Mouse (Mus musculus) limb, embryonic 15.5 days (tissue): Measurements from ENCODE around the gene Prkcsh. TPM values are rescaled to one million over a fixed set of nuclear protein-coding genes. Genes with fewer than 3 reads are reported as not detected.

Experiments used
- ATAC-seq: fragments of 200-750 bp; cut with Nextera tagmentation; 2 replicates; pipeline ENCODE4 v1.8.0; 2017; ENCODE audit warnings: low read depth, moderate TSS enrichment; ENCODE audit not compliant: insufficient number of reproducible peaks, low FRiP score, low TSS enrichment
- H3K27ac ChIP-seq: fragments of 300-500 bp; sonication (generic); 2 replicates; pipeline ENCODE4 v1.5.1; 2015; ENCODE audit warnings: moderate library complexity, mild to moderate bottlenecking, inconsistent platforms
- H3K27me3 ChIP-seq: fragments of 300-500 bp; sonication (generic); 2 replicates; pipeline ENCODE4 v1.6.1; 2015; ENCODE audit warnings: inconsistent platforms
- H3K36me3 ChIP-seq: fragments of 300-500 bp; sonication (generic); 2 replicates; pipeline ENCODE4 v1.6.1; 2015; ENCODE audit warnings: inconsistent platforms
- H3K4me1 ChIP-seq: fragments of 300-500 bp; sonication (generic); 2 replicates; pipeline ENCODE4 v1.6.1; 2015; ENCODE audit warnings: inconsistent platforms
- H3K4me2 ChIP-seq: fragments of 300-500 bp; sonication (generic); 2 replicates; pipeline ENCODE4 v1.6.1; 2015; ENCODE audit warnings: mild to moderate bottlenecking, inconsistent platforms
- H3K4me3 ChIP-seq: fragments of 300-500 bp; sonication (generic); 2 replicates; pipeline ENCODE4 v1.5.1; 2015; ENCODE audit warnings: mild to moderate bottlenecking, inconsistent platforms
- H3K9ac ChIP-seq: fragments of 300-500 bp; sonication (generic); 2 replicates; pipeline ENCODE4 v1.6.1; 2015; ENCODE audit warnings: inconsistent platforms
- H3K9me3 ChIP-seq: fragments of 300-500 bp; sonication (generic); 2 replicates; pipeline ENCODE4 v1.6.1; 2016; ENCODE audit warnings: inconsistent platforms
- WGBS: fragments of 180-500 bp; shearing (Covaris S2); methylation state at CpG from one replicate; pipeline ENCODE4 v1.1.7; 2015; 5-methylcytosine and 5-hydroxymethylcytosine counted together
- polyA plus RNA-seq: library from polyadenylated mRNA; unstranded; fragments of >200 nt; fragmentation: Nextera tagmentation; extraction: Ambion mirVana; gene quantifications from 2 replicates; pipeline ENCODE4 v1.2.1, GENCODE M21; 2015

Prkcsh gene
- polyA plus RNA-seq, 1 experiment from 2014 or later, result 117 TPM

GRCm38 (mm10) chr9:21989230-21990110 is 13.1 kb upstream of the Prkcsh start, which contains the start of gene Rgl3:
Gene Rgl3 (minus strand): TSS chr9:21989446.
- Histone ChIP-seq H3K9me3 (no peaks in the 10 kb centered on the region), H3K27ac (no peak within 1 kb of the TSS), H3K4me1 (peaks cover 25% of the 10 kb centered on the region), H3K4me3 (peak within 1 kb of the TSS; percentile 33), H3K4me2 (peak within 1 kb of the TSS; percentile 56), H3K27me3 (peaks cover 81% of the 10 kb centered on the region), H3K9ac (peak within 1 kb of the TSS; percentile 26; the same call in 1 of the 2 replicates), H3K36me3 (no peaks in the 10 kb centered on the region)
- no peak for ATAC-seq
- 2% methylated on average over 41 of the region's 42 CpGs for WGBS

GRCm38 (mm10) chr9:21992227-21992626 is 10.4 kb upstream of the Prkcsh start:
- Histone ChIP-seq H3K9ac (no peak overlapping the region), H3K9me3 (no peaks in the 10 kb centered on the region), H3K27ac (no peak overlapping the region), H3K4me2 (no peak overlapping the region), H3K36me3 (no peaks in the 10 kb centered on the region), H3K27me3 (peaks cover 63% of the 10 kb centered on the region), H3K4me3 (no peak overlapping the region), H3K4me1 (peaks cover 25% of the 10 kb centered on the region)
- no peak for ATAC-seq
- 75% methylated on average over 4 of the region's 4 CpGs for WGBS

GRCm38 (mm10) chr9:21996178-21996867 is 6.3 kb upstream of the Prkcsh start:
- no peak for ATAC-seq
- no peak overlapping the region for H3K4me2 ChIP-seq

GRCm38 (mm10) chr9:22000296-22000695 is 2.3 kb upstream of the Prkcsh start:
- Histone ChIP-seq H3K4me1 (peaks cover 24% of the 10 kb centered on the region), H3K9me3 (no peaks in the 10 kb centered on the region), H3K27ac (no peak overlapping the region), H3K9ac (no peak overlapping the region), H3K27me3 (no peaks in the 10 kb centered on the region; the same call in 1 of the 2 replicates), H3K36me3 (peaks cover 11% of the 10 kb centered on the region), H3K4me3 (no peak overlapping the region), H3K4me2 (no peak overlapping the region)
- ATAC-seq, result no peak
- 89% methylated on average over 6 of the region's 6 CpGs for WGBS

More at GRCm38 (mm10) chr9:21996178-21996867, 6.3 kb upstream of the Prkcsh start:
- Histone ChIP-seq H3K4me3 (no peak overlapping the region), H3K4me1 (no peaks in the 10 kb centered on the region), H3K36me3 (no peaks in the 10 kb centered on the region), H3K27ac (no peak overlapping the region), H3K9ac (no peak overlapping the region), H3K27me3 (peaks cover 22% of the 10 kb centered on the region), H3K9me3 (no peaks in the 10 kb centered on the region)
- WGBS, result 82% methylated on average over 3 of the region's 3 CpGs

GRCm38 (mm10) chr9:22001633-22002032 is 973 bp upstream of the Prkcsh start:
- ATAC-seq, result no peak
- peaks cover 26% of the 10 kb centered on the region for H3K4me1 ChIP-seq
- no peak overlapping the region for H3K9ac ChIP-seq
- no peak overlapping the region for H3K4me2 ChIP-seq
- WGBS, result 90% methylated on average over 4 of the region's 4 CpGs
- no peak overlapping the region for H3K4me3 ChIP-seq
- H3K27ac ChIP-seq, result no peak overlapping the region
- H3K27me3 ChIP-seq, result no peaks in the 10 kb centered on the region; the same call in 1 of the 2 replicates
- H3K36me3 ChIP-seq, result peaks cover 24% of the 10 kb centered on the region
- no peaks in the 10 kb centered on the region for H3K9me3 ChIP-seq

- peak overlapping the region; percentile 38 for H3K9ac ChIP-seq
- H3K4me2 ChIP-seq, result peak overlapping the region; percentile 83
- no peaks in the 10 kb centered on the region for H3K27me3 ChIP-seq
- no peak for ATAC-seq
- peaks cover 40% of the 10 kb centered on the region for H3K36me3 ChIP-seq
- under 1% methylated on average over 18 of the region's 18 CpGs for WGBS
- H3K4me1 ChIP-seq, result peaks cover 26% of the 10 kb centered on the region
- H3K9me3 ChIP-seq, result no peaks in the 10 kb centered on the region
- H3K4me3 ChIP-seq, result peak overlapping the region; percentile 56
- peak overlapping the region; percentile 71 for H3K27ac ChIP-seq
Observed at GRCm38 (mm10) chr9:22003163-22003554, 553 bp downstream of the Prkcsh start.

- peaks cover 26% of the 10 kb centered on the region for H3K4me1 ChIP-seq
- H3K9ac ChIP-seq, result no peak overlapping the region
- no peak overlapping the region for H3K4me3 ChIP-seq
- no peaks in the 10 kb centered on the region for H3K27me3 ChIP-seq
- no peak overlapping the region for H3K4me2 ChIP-seq
- H3K36me3 ChIP-seq, result peaks cover 53% of the 10 kb centered on the region
- no peaks in the 10 kb centered on the region for H3K9me3 ChIP-seq
- ATAC-seq, result no peak
- 87% methylated on average over 12 of the region's 12 CpGs for WGBS
- H3K27ac ChIP-seq, result no peak overlapping the region
Observed at GRCm38 (mm10) chr9:22004546-22004945, 1.9 kb downstream of the Prkcsh start.

- H3K9ac ChIP-seq, result no peak overlapping the region
- no peak overlapping the region for H3K4me2 ChIP-seq
- no peak for ATAC-seq
- H3K9me3 ChIP-seq, result no peaks in the 10 kb centered on the region
- H3K4me1 ChIP-seq, result no peaks in the 10 kb centered on the region
- WGBS, result 85% methylated on average over 5 of the region's 5 CpGs
- peaks cover 87% of the 10 kb centered on the region for H3K36me3 ChIP-seq
- H3K27ac ChIP-seq, result no peak overlapping the region
- H3K27me3 ChIP-seq, result no peaks in the 10 kb centered on the region
- H3K4me3 ChIP-seq, result no peak overlapping the region
Observed at GRCm38 (mm10) chr9:22011055-22011454, 8.4 kb downstream of the Prkcsh start.

- H3K4me3 ChIP-seq, result no peak overlapping the region
- H3K9me3 ChIP-seq, result no peaks in the 10 kb centered on the region
- WGBS, result 90% methylated on average over 13 of the region's 13 CpGs
- H3K27me3 ChIP-seq, result no peaks in the 10 kb centered on the region
- H3K36me3 ChIP-seq, result peaks cover 70% of the 10 kb centered on the region
- H3K27ac ChIP-seq, result no peak overlapping the region
- no peak overlapping the region for H3K4me2 ChIP-seq
- no peak for ATAC-seq
- no peak overlapping the region for H3K9ac ChIP-seq
- no peaks in the 10 kb centered on the region for H3K4me1 ChIP-seq
Observed at GRCm38 (mm10) chr9:22012731-22013130, 10.1 kb downstream of the Prkcsh start.

GRCm38 (mm10) chr9:22016245-22016644 is 13.6 kb downstream of the Prkcsh start:
- 63% methylated on average over 10 of the region's 10 CpGs for WGBS

GRCm38 (mm10) chr9:22017208-22017825 is 14.7 kb downstream of the Prkcsh start:
- Histone ChIP-seq H3K36me3 (peaks cover 24% of the 10 kb centered on the region), H3K27me3 (no peaks in the 10 kb centered on the region), H3K27ac (no peak overlapping the region), H3K4me2 (no peak overlapping the region), H3K9me3 (no peaks in the 10 kb centered on the region), H3K9ac (no peak overlapping the region), H3K4me3 (no peak overlapping the region), H3K4me1 (no peaks in the 10 kb centered on the region)
- WGBS, result 80% methylated on average over 7 of the region's 7 CpGs
- no peak for ATAC-seq

More at GRCm38 (mm10) chr9:22016245-22016644, 13.6 kb downstream of the Prkcsh start:
- H3K4me1 ChIP-seq, result no peaks in the 10 kb centered on the region
- peaks cover 35% of the 10 kb centered on the region for H3K36me3 ChIP-seq
- no peak overlapping the region for H3K4me3 ChIP-seq
- no peaks in the 10 kb centered on the region for H3K27me3 ChIP-seq
- ATAC-seq, result no peak
- no peak overlapping the region for H3K27ac ChIP-seq
- no peaks in the 10 kb centered on the region for H3K9me3 ChIP-seq
- no peak overlapping the region for H3K4me2 ChIP-seq
- H3K9ac ChIP-seq, result no peak overlapping the region
